Mouse (Mus musculus): ENCODE results near the gene Ninj2.

- no peak for TF ChIP-seq CTCF (IDR thresholded peaks at IDR 0.05; ENCODE audit: low read depth)
- TF ChIP-seq EP300 (IDR thresholded peaks at IDR 0.05; ENCODE audit: low read depth), result peak; percentile 86
Observed at GRCm38 (mm10) chr6:120159133-120159901, 66.2 kb downstream of the Ninj2 start.

Data from heart, postnatal 0 days (tissue).